Mouse (Mus musculus) MEL (cell line): ENCODE data around the gene Ctnnbl1. TPM values are rescaled to one million over a fixed set of nuclear protein-coding genes. Genes with fewer than 3 reads are reported as not detected.

Experiments
- DNase-seq: peaks from one replicate; pipeline ENCODE4 v3.0.0; 2011; ENCODE audit warnings: low read depth, low spot score
- H3K27ac ChIP-seq: 2 replicates; pipeline ENCODE4 v1.5.1; 2012; ENCODE audit warnings: low read depth, mild to moderate bottlenecking, control low read depth, low read length, moderate library complexity; ENCODE audit not compliant: control insufficient read depth
- H3K27me3 ChIP-seq, 2 experiments: fragments of 150-350 bp in 1 of 2; sonication (generic) in 1 of 2; 2 replicates each; pipeline ENCODE4 v1.6.1; 2012; ENCODE audit warnings: low read length in 2 of 2, mild to moderate bottlenecking in 2 of 2, improper control_type of control experiment in 1 of 2, moderate library complexity in 1 of 2; ENCODE audit not compliant: insufficient read depth in 2 of 2, control insufficient read depth in 1 of 2
- H3K36me3 ChIP-seq, 2 experiments: 2 replicates each; pipeline ENCODE4 v1.6.1; 2012 to 2014; ENCODE audit warnings: low read length in 2 of 2, improper control_type of control experiment in 1 of 2, inconsistent platforms in 1 of 2, mild to moderate bottlenecking in 1 of 2; ENCODE audit not compliant: insufficient read depth in 2 of 2, control insufficient read depth in 1 of 2
- H3K4me1 ChIP-seq, 2 experiments: fragments of 150-350 bp in 1 of 2; sonication (generic) in 1 of 2; 2 replicates each; pipeline ENCODE4 v1.6.1; 2012; ENCODE audit warnings: low read length in 2 of 2, improper control_type of control experiment in 1 of 2, mild to moderate bottlenecking in 1 of 2; ENCODE audit not compliant: insufficient read depth in 2 of 2, control insufficient read depth in 1 of 2
- H3K4me3 ChIP-seq, 2 experiments: fragments of 150-350 bp in 1 of 2; sonication (generic) in 1 of 2; 2 replicates each; pipeline ENCODE4 v1.5.1; 2012; ENCODE audit warnings: low read depth in 2 of 2, low read length in 2 of 2, mild to moderate bottlenecking in 2 of 2, moderate library complexity in 2 of 2, control low read depth in 1 of 2, improper control_type of control experiment in 1 of 2; ENCODE audit not compliant: control insufficient read depth in 1 of 2, insufficient read depth in 1 of 2
- H3K79me2 ChIP-seq: 2 replicates; pipeline ENCODE4 v1.6.1; 2012; ENCODE audit warnings: mild to moderate bottlenecking, low read length, moderate library complexity; ENCODE audit not compliant: control insufficient read depth, poor library complexity, insufficient read depth
- H3K9ac ChIP-seq: 2 replicates; pipeline ENCODE4 v1.6.1; 2012; ENCODE audit warnings: low read depth, mild to moderate bottlenecking, control low read depth, low read length, moderate library complexity; ENCODE audit not compliant: control insufficient read depth, poor library complexity, severe bottlenecking
- H3K9me3 ChIP-seq: fragments of 150-350 bp; sonication (generic); replicated peaks from 2 replicates; pipeline ENCODE4 v1.6.1; 2012; ENCODE audit warnings: mild to moderate bottlenecking, low read length, improper control_type of control experiment, moderate library complexity; ENCODE audit not compliant: insufficient read depth
- BHLHE40 ChIP-seq: IDR thresholded peaks from 2 replicates; pipeline ENCODE4 v1.6.1; 2012; ENCODE audit warnings: low read depth, mild to moderate bottlenecking, inconsistent platforms, low read length, improper control_type of control experiment, borderline replicate concordance
- CHD1 ChIP-seq: IDR thresholded peaks from 2 replicates; pipeline ENCODE4 v1.6.1; 2012; ENCODE audit warnings: low read depth, mild to moderate bottlenecking, inconsistent platforms, low read length, improper control_type of control experiment
- CHD2 ChIP-seq: IDR thresholded peaks from 2 replicates; pipeline ENCODE4 v1.6.1; 2011; ENCODE audit warnings: low read length, improper control_type of control experiment
- CTCF ChIP-seq, 3 experiments: IDR thresholded peaks in 2 of 3; conservative IDR thresholded peaks in 1 of 3; 2 replicates each; pipeline ENCODE4 v1.5.1; 2011 to 2012; ENCODE audit warnings: low read length in 3 of 3, low read depth in 2 of 3, mild to moderate bottlenecking in 2 of 3, improper control_type of control experiment in 1 of 3, inconsistent platforms in 1 of 3, mixed read lengths in 1 of 3, moderate library complexity in 1 of 3; ENCODE audit not compliant: control insufficient read depth in 1 of 3, insufficient read depth in 1 of 3, poor library complexity in 1 of 3, severe bottlenecking in 1 of 3
- ELF1 ChIP-seq: IDR thresholded peaks from 2 replicates; pipeline ENCODE4 v1.6.1; 2014; ENCODE audit warnings: low read depth, mild to moderate bottlenecking, inconsistent platforms, low read length, improper control_type of control experiment, moderate library complexity
- EP300 ChIP-seq, 2 experiments: IDR thresholded peaks; 2 replicates each; pipeline ENCODE4 v1.6.1; 2011; ENCODE audit warnings: improper control_type of control experiment in 2 of 2, low read length in 2 of 2, low read depth in 1 of 2, mild to moderate bottlenecking in 1 of 2
- ETS1 ChIP-seq: IDR thresholded peaks from 2 replicates; pipeline ENCODE4 v1.6.1; 2012; ENCODE audit warnings: low read depth, mild to moderate bottlenecking, inconsistent platforms, low read length, improper control_type of control experiment, moderate library complexity
- GABPA ChIP-seq: IDR thresholded peaks from 2 replicates; pipeline ENCODE4 v1.6.1; 2012; ENCODE audit warnings: low read depth, mild to moderate bottlenecking, inconsistent platforms, low read length, improper control_type of control experiment, moderate library complexity
- HCFC1 ChIP-seq: IDR thresholded peaks from 2 replicates; pipeline ENCODE4 v1.6.1; 2012; ENCODE audit warnings: low read depth, mild to moderate bottlenecking, inconsistent platforms, low read length, improper control_type of control experiment, moderate library complexity
- JUND ChIP-seq: IDR thresholded peaks from 2 replicates; pipeline ENCODE4 v1.6.1; 2011; ENCODE audit warnings: low read depth, mild to moderate bottlenecking, improper control_type of control experiment, low read length
- KAT2A ChIP-seq: conservative IDR thresholded peaks from 2 replicates; pipeline ENCODE4 v1.6.1; 2012; ENCODE audit warnings: low read depth, low read length, improper control_type of control experiment, inconsistent platforms
- MAFK ChIP-seq: IDR thresholded peaks from 2 replicates; pipeline ENCODE4 v1.6.1; 2011; ENCODE audit warnings: low read depth, mild to moderate bottlenecking, low read length, improper control_type of control experiment, borderline replicate concordance
- MAX ChIP-seq: IDR thresholded peaks from 2 replicates; pipeline ENCODE4 v1.6.1; 2011; ENCODE audit warnings: low read length, improper control_type of control experiment
- MYB ChIP-seq: IDR thresholded peaks from 2 replicates; pipeline ENCODE4 v1.6.1; 2011; ENCODE audit warnings: mild to moderate bottlenecking, low read depth, low read length, improper control_type of control experiment
- MYC ChIP-seq: IDR thresholded peaks from 2 replicates; pipeline ENCODE4 v1.6.1; 2011; ENCODE audit warnings: low read depth, mild to moderate bottlenecking, low read length, improper control_type of control experiment, moderate library complexity
- NELFE ChIP-seq: IDR thresholded peaks from 2 replicates; pipeline ENCODE4 v1.6.1; 2011; ENCODE audit warnings: low read depth, low read length, improper control_type of control experiment
- NRF1 ChIP-seq: IDR thresholded peaks from 2 replicates; pipeline ENCODE4 v1.6.1; 2014; ENCODE audit warnings: low read depth, mild to moderate bottlenecking, inconsistent platforms, low read length, improper control_type of control experiment, moderate library complexity; ENCODE audit not compliant: poor library complexity, insufficient read depth, severe bottlenecking
- POLR2A ChIP-seq, 2 experiments: IDR thresholded peaks; 2 replicates each; pipeline ENCODE4 v1.6.1; 2011 to 2012; ENCODE audit warnings: low read length in 2 of 2, mild to moderate bottlenecking in 2 of 2, control low read depth in 1 of 2, improper control_type of control experiment in 1 of 2, low read depth in 1 of 2, moderate library complexity in 1 of 2; ENCODE audit not compliant: control insufficient read depth in 1 of 2, insufficient read depth in 1 of 2, poor library complexity in 1 of 2
- POLR2AphosphoS2 ChIP-seq: IDR thresholded peaks from 2 replicates; pipeline ENCODE4 v1.6.1; 2011; ENCODE audit warnings: low read length, improper control_type of control experiment
- POLR2AphosphoS5 ChIP-seq: IDR thresholded peaks from 2 replicates; pipeline ENCODE4 v1.6.1; 2012; ENCODE audit warnings: low read depth, borderline replicate concordance, mild to moderate bottlenecking, inconsistent platforms, low read length, moderate library complexity, mixed read lengths
- RCOR1 ChIP-seq: IDR thresholded peaks from 2 replicates; pipeline ENCODE4 v1.6.1; 2012; ENCODE audit warnings: low read depth, mild to moderate bottlenecking, inconsistent platforms, low read length, improper control_type of control experiment
- SIN3A ChIP-seq: IDR thresholded peaks from 2 replicates; pipeline ENCODE4 v1.6.1; 2012; ENCODE audit warnings: low read length, improper control_type of control experiment, inconsistent platforms
- TAL1 ChIP-seq: IDR thresholded peaks from 2 replicates; pipeline ENCODE4 v1.6.1; 2012; ENCODE audit warnings: mild to moderate bottlenecking, inconsistent platforms, low read length, moderate library complexity, mixed read lengths
- TBP ChIP-seq: IDR thresholded peaks from 2 replicates; pipeline ENCODE4 v1.8.0; 2011; ENCODE audit warnings: low read depth, low read length, improper control_type of control experiment
- TCF12 ChIP-seq: IDR thresholded peaks from 2 replicates; pipeline ENCODE4 v1.6.1; 2014; ENCODE audit warnings: low read depth, mild to moderate bottlenecking, inconsistent platforms, low read length, improper control_type of control experiment, moderate library complexity
- UBTF ChIP-seq: IDR thresholded peaks from 2 replicates; pipeline ENCODE4 v1.6.1; 2012; ENCODE audit warnings: low read depth, mild to moderate bottlenecking, inconsistent platforms, low read length, improper control_type of control experiment, moderate library complexity, borderline replicate concordance; ENCODE audit not compliant: insufficient read depth
- USF2 ChIP-seq, 2 experiments: IDR thresholded peaks; 2 replicates each; pipeline ENCODE4 v1.6.1; 2011 to 2012; ENCODE audit warnings: improper control_type of control experiment in 2 of 2, low read length in 2 of 2, borderline replicate concordance in 1 of 2, inconsistent platforms in 1 of 2, low read depth in 1 of 2, mild to moderate bottlenecking in 1 of 2; ENCODE audit not compliant: insufficient read depth in 1 of 2
- ZC3H11A ChIP-seq: IDR thresholded peaks from 2 replicates; pipeline ENCODE4 v1.6.1; 2012; ENCODE audit warnings: low read depth, mild to moderate bottlenecking, inconsistent platforms, low read length, improper control_type of control experiment
- ZKSCAN1 ChIP-seq: IDR thresholded peaks from 2 replicates; pipeline ENCODE4 v1.6.1; 2012; ENCODE audit warnings: low read depth, mild to moderate bottlenecking, inconsistent platforms, low read length, improper control_type of control experiment, moderate library complexity
- ZMIZ1 ChIP-seq: IDR thresholded peaks from 2 replicates; pipeline ENCODE4 v1.6.1; 2012; ENCODE audit warnings: low read depth, mild to moderate bottlenecking, inconsistent platforms, low read length, improper control_type of control experiment, moderate library complexity
- polyA plus RNA-seq, 2 experiments: library from polyadenylated mRNA; stranded (reverse) in 1 of 2; unstranded in 1 of 2; fragments of >175 nt in 1 of 2; fragments of >200 nt in 1 of 2; gene quantifications; 2 replicates each; pipeline versions ENCODE4 v1.2.1 to v1.2.4; 2012; ENCODE audit warnings: low replicate concordance in 2 of 2, low read depth in 1 of 2; ENCODE audit not compliant: insufficient read length in 2 of 2, insufficient read depth in 1 of 2, missing spikeins in 1 of 2
- total RNA-seq: library from RNA; depleted of rRNA; stranded (reverse); fragments of 300-350 nt; gene quantifications from 2 replicates; pipeline ENCODE4 v1.2.3, GENCODE M21; 2012

Ctnnbl1 gene
- total and polyA plus RNA-seq, 3 experiments: 60.7 to 61.7 TPM; not detected in 1

DNA sequence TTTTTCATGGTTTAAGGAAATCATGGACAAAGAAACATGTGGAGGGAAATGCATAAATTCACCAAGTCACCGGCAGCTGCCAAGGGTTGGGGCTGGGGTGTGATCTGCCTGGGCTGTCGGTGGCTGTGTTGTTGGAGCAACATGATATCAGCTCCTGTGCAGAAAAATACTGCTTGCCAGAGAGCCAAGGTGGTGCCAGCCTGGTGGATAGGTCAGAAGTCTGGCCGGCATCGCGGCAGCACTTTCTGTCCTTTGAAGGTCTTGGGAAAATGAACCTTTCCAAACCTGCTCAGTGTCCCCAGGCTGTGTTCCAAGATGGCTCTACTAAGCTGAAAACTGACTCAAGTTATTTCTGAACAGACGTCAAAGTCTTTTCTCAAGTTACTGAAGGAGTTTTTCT lies 133.0 kb downstream of the Ctnnbl1 start:
- H3K4me3 ChIP-seq: no peak overlapping the region
- TF ChIP-seq POLR2AphosphoS2 (no peak), MAFK (no peak), CHD2 (no peak), TAL1 (no peak), CTCF (IDR thresholded peaks at IDR 0.05 in 2 of 3, conservative IDR thresholded peaks at IDR 0.05 in 1 of 3; ENCODE audit: control insufficient read depth in 1 of 3, insufficient read depth in 1 of 3, low read depth in 2 of 3, low read length in 3 of 3, poor library complexity in 1 of 3, severe bottlenecking in 1 of 3) (no peak), ETS1 (no peak), USF2 (IDR thresholded peaks at IDR 0.05; ENCODE audit: borderline replicate concordance in 1 of 2, insufficient read depth in 1 of 2, low read depth in 1 of 2, low read length in 2 of 2) (no peak), SIN3A (no peak), KAT2A (no peak), JUND (no peak), ELF1 (no peak), POLR2AphosphoS5 (no peak), GABPA (no peak), MYC (no peak), RCOR1 (no peak), ZMIZ1 (no peak), EP300 (IDR thresholded peaks at IDR 0.05; ENCODE audit: low read depth in 1 of 2, low read length in 2 of 2) (no peak), POLR2A (IDR thresholded peaks at IDR 0.05; ENCODE audit: control insufficient read depth in 1 of 2, insufficient read depth in 1 of 2, low read depth in 1 of 2, low read length in 2 of 2, poor library complexity in 1 of 2) (no peak), ZC3H11A (no peak)
- TF ChIP-seq, all 39 proteins: peak for 0

DNA sequence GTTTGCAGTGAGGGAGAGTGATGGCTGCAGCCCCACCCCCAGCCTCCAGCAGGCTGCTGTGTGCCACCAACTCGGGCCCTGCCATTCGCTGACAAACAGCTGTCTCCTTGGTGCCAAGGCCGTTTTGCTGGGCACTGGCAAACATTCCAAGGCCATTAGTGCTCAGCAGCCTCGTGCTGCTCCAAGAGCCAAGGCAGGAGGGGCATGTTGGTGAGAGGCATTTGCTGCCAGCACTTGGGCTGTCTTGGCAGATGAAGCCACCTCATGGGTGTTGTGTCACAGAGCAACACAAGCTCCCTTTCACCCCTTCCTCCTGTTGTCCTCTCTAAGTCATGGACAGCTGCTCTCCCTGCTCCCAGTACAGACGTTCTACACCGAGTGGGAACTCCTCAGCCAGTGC lies 136.0 kb downstream of the Ctnnbl1 start:
- no peaks in the 10 kb centered on the region for H3K79me2 ChIP-seq
- no peak overlapping the region for H3K9ac ChIP-seq
- H3K9me3 ChIP-seq: no peaks in the 10 kb centered on the region
- no peak for TF ChIP-seq ELF1
- TF ChIP-seq NELFE: no peak
- no peak for TF ChIP-seq SIN3A
- TF ChIP-seq HCFC1: no peak
- TF ChIP-seq TCF12: no peak
- TF ChIP-seq TBP: no peak
- no peak for TF ChIP-seq CHD1
- TF ChIP-seq UBTF: no peak
- no peak for TF ChIP-seq MYB
- TF ChIP-seq ETS1: no peak
- no peak for TF ChIP-seq ZKSCAN1
- TF ChIP-seq NRF1: no peak
- no peak for TF ChIP-seq RCOR1
- TF ChIP-seq BHLHE40: no peak
- TF ChIP-seq ZMIZ1: no peak
- TF ChIP-seq POLR2A (IDR thresholded peaks at IDR 0.05; ENCODE audit: control insufficient read depth in 1 of 2, insufficient read depth in 1 of 2, low read depth in 1 of 2, low read length in 2 of 2, poor library complexity in 1 of 2): no peak
- no peak for TF ChIP-seq POLR2AphosphoS2
- no peak for TF ChIP-seq MAX
- TF ChIP-seq ZC3H11A: no peak
- H3K36me3 ChIP-seq: no peaks in the 10 kb centered on the region
- H3K4me1 ChIP-seq: no peaks in the 10 kb centered on the region
- no peak for DNase-seq
- no peak overlapping the region for H3K4me3 ChIP-seq
- no peaks in the 10 kb centered on the region for H3K27me3 ChIP-seq
- H3K27ac ChIP-seq: no peak overlapping the region

More for the DNA sequence above, 133.0 kb downstream of the Ctnnbl1 start:
- H3K9ac ChIP-seq: no peak overlapping the region
- H3K79me2 ChIP-seq: no peaks in the 10 kb centered on the region
- H3K4me1 ChIP-seq: no peaks in the 10 kb centered on the region
- no peaks in the 10 kb centered on the region for H3K36me3 ChIP-seq
- no peaks in the 10 kb centered on the region for H3K9me3 ChIP-seq
- H3K27me3 ChIP-seq: no peaks in the 10 kb centered on the region
- no peak for DNase-seq
- no peak overlapping the region for H3K27ac ChIP-seq
